Mouse (Mus musculus) myocyte (in vitro differentiated cells): Measurements from ENCODE around the gene Nr2f6.

Experiments used
- CEBPB ChIP-seq: IDR thresholded peaks from 2 replicates; pipeline ENCODE4 v1.6.1; 2011; ENCODE audit warnings: mild to moderate bottlenecking, moderate library complexity; ENCODE audit not compliant: poor library complexity, insufficient read depth, severe bottlenecking
- E2F4 ChIP-seq: IDR thresholded peaks from one replicate; pipeline ENCODE4 v1.6.1; 2011; ENCODE audit warnings: mild to moderate bottlenecking, control low read depth, moderate library complexity; ENCODE audit not compliant: insufficient read depth
- MAX ChIP-seq: IDR thresholded peaks from one replicate; pipeline ENCODE4 v1.6.1; 2011; ENCODE audit warnings: low read depth, mild to moderate bottlenecking, control low read depth
- MYOG ChIP-seq, 3 experiments: IDR thresholded peaks; one replicate each; pipeline ENCODE4 v1.6.1; 2011; ENCODE audit warnings: control low read depth in 2 of 3, low read depth in 2 of 3, mild to moderate bottlenecking in 2 of 3; ENCODE audit not compliant: insufficient read length in 2 of 3, control insufficient read depth in 1 of 3, insufficient read depth in 1 of 3
- POLR2A ChIP-seq: IDR thresholded peaks from one replicate; pipeline ENCODE4 v1.6.1; 2011; ENCODE audit warnings: low read depth, mild to moderate bottlenecking, control low read depth, moderate library complexity; ENCODE audit not compliant: insufficient read length
- REST ChIP-seq: IDR thresholded peaks from one replicate; pipeline ENCODE4 v1.6.1; 2011; ENCODE audit warnings: mild to moderate bottlenecking, control low read depth, moderate library complexity; ENCODE audit not compliant: insufficient read depth, insufficient read length
- TCF12 ChIP-seq: IDR thresholded peaks from one replicate; pipeline ENCODE4 v1.6.1; 2011; ENCODE audit warnings: mild to moderate bottlenecking, control low read depth; ENCODE audit not compliant: poor library complexity, insufficient read depth, severe bottlenecking
- USF1 ChIP-seq: IDR thresholded peaks from one replicate; pipeline ENCODE4 v1.6.1; 2011; ENCODE audit warnings: low read depth, mild to moderate bottlenecking, control low read depth, moderate library complexity

DNA sequence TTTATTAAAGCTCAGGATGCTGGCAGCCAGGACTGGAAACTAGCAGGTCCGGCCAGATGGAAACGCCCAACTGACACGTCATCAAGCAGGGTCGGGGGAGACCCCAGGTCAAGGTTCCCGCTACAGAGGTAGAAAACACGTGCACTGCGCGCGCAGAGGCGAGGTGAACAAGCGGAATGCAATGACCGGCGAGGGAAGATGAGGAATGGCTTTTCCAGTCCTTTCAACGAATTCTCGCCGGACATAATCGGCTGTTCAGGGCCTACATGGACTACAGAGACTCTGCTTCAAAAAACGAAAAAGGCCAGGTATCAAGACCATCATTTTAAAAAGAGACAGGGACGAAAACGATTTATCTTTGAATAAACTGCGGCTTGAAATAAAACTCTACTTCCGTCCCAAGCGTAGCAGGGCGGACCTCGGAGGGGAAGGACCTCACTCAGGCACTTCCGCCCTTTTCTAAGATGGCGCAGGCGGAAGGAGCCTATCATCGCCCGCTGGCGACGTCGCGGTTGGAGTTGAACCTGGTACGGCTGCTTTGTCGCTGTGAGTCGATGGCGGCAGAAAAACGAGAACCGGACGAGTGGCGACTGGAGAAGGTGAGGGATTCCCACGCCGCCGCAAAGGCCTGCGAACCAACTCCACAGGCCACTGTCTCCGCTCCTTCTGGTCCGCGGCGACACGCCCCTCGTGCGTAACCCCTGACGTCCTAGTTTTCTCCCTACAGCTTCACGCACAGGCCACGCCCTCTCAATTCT is 14.8 kb downstream of the Nr2f6 start, which contains the start of gene Use1:
- TF ChIP-seq MYOG (IDR thresholded peaks at IDR 0.05; ENCODE audit: control insufficient read depth in 1 of 3, insufficient read depth in 1 of 3, insufficient read length in 2 of 3, low read depth in 2 of 3) (no peak), TCF12 (no peak), POLR2A (peak; percentile 65), USF1 (no peak), REST (no peak), E2F4 (no peak), MAX (peak; percentile 71), CEBPB (no peak)
